Mouse (Mus musculus) forebrain, embryonic 11.5 days (tissue): Measurements from ENCODE around the gene H2-M10.6. TPM values are rescaled to one million over a fixed set of nuclear protein-coding genes. Genes with fewer than 3 reads are reported as not detected.

Experiments
- ATAC-seq: fragments of 200-750 bp; cut with Nextera tagmentation; replicated peaks from 2 replicates; pipeline ENCODE4 v1.8.0; 2017; ENCODE audit warnings: moderate TSS enrichment; ENCODE audit not compliant: low FRiP score
- DNase-seq: peaks from one replicate; pipeline ENCODE4 v3.0.0-alpha.2; 2017; ENCODE audit warnings: low spot score
- H3K27ac ChIP-seq: fragments of 300-500 bp; sonication (generic); 2 replicates; pipeline ENCODE4 v1.5.1; 2014; ENCODE audit warnings: low read depth, low read length
- H3K27me3 ChIP-seq: fragments of 300-500 bp; sonication (generic); 2 replicates; pipeline ENCODE4 v1.6.1; 2014; ENCODE audit warnings: mild to moderate bottlenecking, low read length, mixed read lengths; ENCODE audit not compliant: control insufficient read depth, insufficient read depth
- H3K36me3 ChIP-seq: fragments of 300-500 bp; sonication (generic); 2 replicates; pipeline ENCODE4 v1.6.1; 2014; ENCODE audit warnings: mild to moderate bottlenecking, low read length, moderate library complexity, mixed read lengths; ENCODE audit not compliant: control insufficient read depth, insufficient read depth
- H3K4me1 ChIP-seq: fragments of 300-500 bp; sonication (generic); replicated peaks from 2 replicates; pipeline ENCODE4 v1.6.1; 2014; ENCODE audit warnings: low read length, mixed read lengths; ENCODE audit not compliant: control insufficient read depth, insufficient read depth
- H3K4me2 ChIP-seq: fragments of 300-500 bp; sonication (generic); 2 replicates; pipeline ENCODE4 v1.6.1; 2014; ENCODE audit warnings: low read depth, mild to moderate bottlenecking, low read length, moderate library complexity, mixed read lengths; ENCODE audit not compliant: severe bottlenecking
- H3K4me3 ChIP-seq: fragments of 300-500 bp; sonication (generic); 2 replicates; pipeline ENCODE4 v1.5.1; 2014; ENCODE audit warnings: low read depth, low read length
- H3K9ac ChIP-seq: fragments of 300-500 bp; sonication (generic); 2 replicates; pipeline ENCODE4 v1.6.1; 2014; ENCODE audit warnings: low read length
- H3K9me3 ChIP-seq: fragments of 300-500 bp; sonication (generic); 2 replicates; pipeline ENCODE4 v1.6.1; 2016; ENCODE audit warnings: low read length, mixed read lengths; ENCODE audit not compliant: control insufficient read depth
- WGBS: fragments of 180-500 bp; shearing (Covaris S2); extraction: QIAGEN DNeasy Blood & Tissue Kit; methylation state at CpG from one replicate; pipeline ENCODE4 v1.1.7; 2014; 5-methylcytosine and 5-hydroxymethylcytosine counted together
- polyA plus RNA-seq: library from polyadenylated mRNA; unstranded; fragments of >200 nt; fragmentation: Nextera tagmentation; extraction: Ambion mirVana; gene quantifications from 2 replicates; pipeline ENCODE4 v1.2.1, GENCODE M21; 2014

H2-M10.6 gene
- polyA plus RNA-seq, 1 experiment from 2014 or later, result not detected

DNA sequence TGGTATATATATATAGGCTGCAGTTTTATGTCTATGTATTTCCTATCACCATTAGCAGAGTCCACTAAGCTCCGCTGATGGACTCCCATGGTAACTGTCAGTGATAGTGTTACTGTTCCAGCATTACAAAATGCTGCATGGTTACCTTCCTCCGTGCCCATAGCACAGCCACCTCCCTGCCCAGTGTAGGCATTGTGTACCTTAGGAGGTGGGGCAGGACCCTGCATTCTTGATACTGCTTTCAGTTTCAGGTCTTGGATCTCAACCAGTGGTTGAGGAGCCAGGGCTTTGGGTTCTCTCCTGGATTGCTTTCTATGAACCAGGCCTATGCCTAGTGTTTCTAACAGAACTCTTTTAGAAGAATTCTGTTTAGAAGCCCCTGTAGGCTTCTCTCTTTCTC, 38.0 kb downstream of the H2-M10.6 start:
- Histone ChIP-seq H3K4me3 (no peak overlapping the region), H3K27me3 (no peaks in the 10 kb centered on the region), H3K27ac (no peak overlapping the region), H3K36me3 (peaks cover 7% of the 10 kb centered on the region; the same call in 1 of the 2 replicates), H3K9ac (no peak overlapping the region), H3K4me2 (no peak overlapping the region), H3K4me1 (no peaks in the 10 kb centered on the region), H3K9me3 (no peaks in the 10 kb centered on the region)
- ATAC-seq (no peak), DNase-seq (no peak)
- WGBS, result 93% methylated on average over 2 of the region's 2 CpGs

DNA sequence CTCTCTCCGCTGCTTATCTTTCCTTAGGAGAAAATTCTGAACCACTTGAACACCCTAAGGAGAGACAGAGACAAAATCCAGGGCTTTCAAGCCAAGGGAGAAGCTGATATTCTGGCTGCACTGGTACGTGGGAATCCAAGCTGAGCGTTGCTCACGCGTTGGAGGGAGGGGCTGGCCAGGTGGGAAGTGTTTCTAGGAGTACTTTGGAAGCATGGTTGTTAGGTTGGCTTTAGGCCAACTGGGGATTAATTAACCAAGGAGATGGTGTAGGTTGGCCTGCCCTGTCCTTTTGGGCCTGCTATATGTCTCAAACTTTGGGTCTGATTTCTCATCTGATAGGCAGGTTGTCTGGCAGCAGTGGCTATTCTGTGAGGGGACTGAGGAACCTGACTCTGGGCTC, 39.2 kb downstream of the H2-M10.6 start:
- DNase-seq (no peak), ATAC-seq (no peak)
- Histone ChIP-seq H3K9me3 (no peaks in the 10 kb centered on the region), H3K27ac (no peak overlapping the region), H3K27me3 (no peaks in the 10 kb centered on the region), H3K9ac (no peak overlapping the region), H3K4me3 (no peak overlapping the region), H3K36me3 (peaks cover 7% of the 10 kb centered on the region; the same call in 1 of the 2 replicates), H3K4me1 (no peaks in the 10 kb centered on the region), H3K4me2 (no peak overlapping the region)
- WGBS, result 93% methylated on average over 5 of the region's 5 CpGs

DNA sequence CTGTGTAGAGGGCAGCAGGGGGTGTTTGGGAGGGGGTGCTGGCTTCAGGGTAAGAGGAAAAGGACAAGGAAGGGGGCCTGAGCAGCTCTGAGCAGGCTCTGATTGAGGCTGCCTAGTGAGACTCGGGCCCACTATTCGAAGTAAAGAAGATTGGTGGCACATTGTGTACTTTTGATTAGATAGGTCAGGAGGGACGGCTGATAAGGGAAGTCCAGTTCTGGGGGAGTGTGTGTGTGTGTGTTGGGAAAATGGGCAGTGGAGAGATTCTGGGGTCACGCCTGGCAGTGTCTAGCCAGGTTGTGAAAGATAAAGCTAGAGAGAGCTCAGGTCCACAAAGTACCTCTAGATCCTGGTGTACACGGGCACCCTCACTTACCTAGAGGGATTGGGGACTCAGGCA, 39.7 kb downstream of the H2-M10.6 start:
- H3K9ac ChIP-seq, result no peak overlapping the region
- H3K36me3 ChIP-seq, result peaks cover 7% of the 10 kb centered on the region; the same call in 1 of the 2 replicates
- no peak overlapping the region for H3K4me2 ChIP-seq
- H3K4me3 ChIP-seq, result no peak overlapping the region
- H3K4me1 ChIP-seq, result no peaks in the 10 kb centered on the region
- ATAC-seq, result no peak
- H3K27me3 ChIP-seq, result no peaks in the 10 kb centered on the region
- H3K27ac ChIP-seq, result no peak overlapping the region
- no peaks in the 10 kb centered on the region for H3K9me3 ChIP-seq
- DNase-seq, result no peak
- 94% methylated on average over 5 of the region's 5 CpGs for WGBS

DNA sequence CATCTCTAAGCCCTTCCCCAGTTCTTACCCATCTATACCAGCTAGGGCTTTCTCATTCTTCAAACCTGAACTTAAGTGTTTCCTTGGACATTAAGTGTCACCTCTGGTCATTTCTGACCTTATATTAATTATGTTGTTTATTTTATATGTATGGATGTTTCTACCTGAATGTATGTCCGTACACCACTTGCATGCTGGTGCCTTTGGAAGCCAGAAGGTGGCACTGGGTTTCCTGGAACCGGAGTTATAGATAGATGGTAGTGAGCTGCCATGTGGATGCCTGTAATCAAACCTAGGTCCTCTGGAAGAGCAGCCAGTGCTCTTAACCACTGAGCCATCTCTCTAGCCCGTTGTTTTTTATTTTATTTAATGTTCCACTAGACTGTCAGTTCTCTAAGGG, 43.5 kb downstream of the H2-M10.6 start:
- no peak for ATAC-seq
- H3K4me2 ChIP-seq, result no peak overlapping the region
- no peaks in the 10 kb centered on the region for H3K9me3 ChIP-seq
- no peaks in the 10 kb centered on the region for H3K27me3 ChIP-seq
- H3K4me1 ChIP-seq, result no peaks in the 10 kb centered on the region
- WGBS, result 87% methylated on average over 3 of the region's 3 CpGs
- no peak overlapping the region for H3K4me3 ChIP-seq
- no peak overlapping the region for H3K9ac ChIP-seq
- H3K36me3 ChIP-seq, result peaks cover 7% of the 10 kb centered on the region; the same call in 1 of the 2 replicates
- no peak overlapping the region for H3K27ac ChIP-seq
- DNase-seq, result no peak

DNA sequence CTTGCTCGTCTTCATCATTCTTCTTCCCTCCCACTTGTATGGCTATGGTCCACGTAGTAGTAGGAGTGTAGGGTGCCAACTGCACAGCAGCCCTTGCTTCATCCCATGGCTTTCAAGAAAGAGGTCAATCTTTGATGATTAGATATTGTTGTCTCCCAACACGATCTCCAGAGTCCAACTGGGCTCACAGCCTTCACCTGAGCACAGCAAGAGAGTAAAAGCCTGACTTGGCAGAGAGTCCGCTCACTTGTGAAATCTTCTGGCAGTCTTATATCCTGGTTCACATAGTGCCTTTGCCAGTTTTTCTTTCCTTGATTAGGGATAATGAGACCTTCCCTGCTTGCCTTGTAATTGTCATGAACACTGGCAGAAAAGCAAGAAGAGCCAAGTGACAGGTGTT, 44.3 kb downstream of the H2-M10.6 start:
- no peak for DNase-seq
- peaks cover 3% of the 10 kb centered on the region; the same call in 1 of the 2 replicates for H3K36me3 ChIP-seq
- 91% methylated on average over 4 of the region's 4 CpGs for WGBS

DNA sequence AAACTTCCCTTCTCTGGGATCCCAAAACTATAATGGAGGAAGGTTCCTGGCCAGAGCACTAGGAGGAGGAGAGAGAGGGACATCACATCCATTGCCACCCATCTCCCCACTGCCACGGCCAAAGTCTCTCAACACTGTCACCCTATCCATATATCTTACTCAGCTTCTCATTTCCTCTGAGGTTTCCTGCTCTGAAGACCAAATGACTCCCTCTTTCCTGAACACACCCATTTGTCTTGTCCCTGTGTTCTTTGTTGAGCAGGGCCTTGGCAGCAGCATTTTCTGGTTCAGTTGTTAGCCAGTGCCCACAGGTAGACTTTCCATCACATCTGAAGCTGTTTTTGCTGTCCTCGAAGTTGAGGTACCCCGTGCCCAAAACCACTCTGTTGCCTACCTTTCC, 46.2 kb downstream of the H2-M10.6 start:
- no peaks in the 10 kb centered on the region for H3K4me1 ChIP-seq
- 98% methylated on average over 3 of the region's 3 CpGs for WGBS
- DNase-seq, result no peak
- H3K9me3 ChIP-seq, result no peaks in the 10 kb centered on the region
- H3K27ac ChIP-seq, result no peak overlapping the region
- H3K4me2 ChIP-seq, result no peak overlapping the region
- ATAC-seq, result no peak
- no peaks in the 10 kb centered on the region for H3K27me3 ChIP-seq
- H3K9ac ChIP-seq, result no peak overlapping the region
- no peak overlapping the region for H3K4me3 ChIP-seq
- H3K36me3 ChIP-seq, result no peaks in the 10 kb centered on the region; the same call in 1 of the 2 replicates

More for the DNA sequence above, 44.3 kb downstream of the H2-M10.6 start:
- Histone ChIP-seq H3K27ac (no peak overlapping the region), H3K4me2 (no peak overlapping the region), H3K9me3 (no peaks in the 10 kb centered on the region), H3K4me1 (no peaks in the 10 kb centered on the region), H3K9ac (no peak overlapping the region), H3K4me3 (no peak overlapping the region), H3K27me3 (no peaks in the 10 kb centered on the region)
- ATAC-seq, result no peak

DNA sequence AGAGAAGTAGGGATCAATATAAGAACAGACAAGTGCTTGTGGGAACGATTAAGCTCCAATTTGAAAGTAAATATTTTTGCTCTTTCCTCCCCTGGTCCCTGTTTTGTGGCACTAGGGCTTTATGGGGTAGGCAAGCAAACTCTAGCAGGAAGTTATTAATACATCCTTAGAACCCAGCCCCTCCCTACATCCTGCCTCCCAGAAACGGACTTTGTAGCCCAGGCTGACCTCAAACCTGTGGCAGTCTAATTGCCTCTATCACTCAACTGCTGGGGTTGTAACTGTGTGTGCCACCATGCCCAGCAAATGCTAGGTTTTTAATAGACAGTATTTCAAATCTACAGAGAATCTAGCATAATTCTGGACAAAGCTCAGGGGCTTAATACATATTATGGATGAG, 49.7 kb downstream of the H2-M10.6 start:
- H3K9ac ChIP-seq, result no peak overlapping the region
- H3K4me3 ChIP-seq, result no peak overlapping the region

More for the DNA sequence above, 49.7 kb downstream of the H2-M10.6 start:
- Histone ChIP-seq H3K27me3 (peaks cover 2% of the 10 kb centered on the region), H3K4me2 (no peak overlapping the region), H3K36me3 (no peaks in the 10 kb centered on the region; the same call in 1 of the 2 replicates), H3K9me3 (no peaks in the 10 kb centered on the region), H3K27ac (no peak overlapping the region), H3K4me1 (no peaks in the 10 kb centered on the region; the same call in 1 of the 2 replicates)
- WGBS, result 77% methylated on average over 2 of the region's 2 CpGs
- DNase-seq (no peak), ATAC-seq (no peak)

Other genes with a start within 250 kb of the H2-M10.6 start
- gene H2-M9, start 169.5 kb upstream of the H2-M10.6 start, polyA plus RNA-seq, result not detected in 2 replicates
- gene H2-M1, start 140.0 kb upstream of the H2-M10.6 start, polyA plus RNA-seq, result not detected in 2 replicates
- not detected in 2 replicates for gene H2-M10.5, start 39.3 kb upstream of the H2-M10.6 start, polyA plus RNA-seq
- gene Trim26, start 25.0 kb downstream of the H2-M10.6 start, polyA plus RNA-seq, result 30.9 and 31.7 TPM in 2 replicates
- 0.20 and 0.35 TPM in 2 replicates for gene Trim15, start 55.0 kb downstream of the H2-M10.6 start, polyA plus RNA-seq
- gene Trim10, start 57.4 kb downstream of the H2-M10.6 start, polyA plus RNA-seq, result 7.4 and 8.4 TPM in 2 replicates
- not detected in 2 replicates for gene Trim40, start 78.0 kb downstream of the H2-M10.6 start, polyA plus RNA-seq
- gene Trim31, start 85.9 kb downstream of the H2-M10.6 start, polyA plus RNA-seq, result not detected in 2 replicates
- 0.33 and 0.44 TPM in 2 replicates for gene Rnf39, start 130.7 kb downstream of the H2-M10.6 start, polyA plus RNA-seq
- gene Ppp1r11, start 139.6 kb downstream of the H2-M10.6 start, polyA plus RNA-seq, result 142 and 149 TPM in 2 replicates
- gene Znrd1, start 146.4 kb downstream of the H2-M10.6 start, polyA plus RNA-seq, result 83.2 and 86.6 TPM in 2 replicates
- 10.2 and 10.5 TPM in 2 replicates for gene Znrd1as, start 146.4 kb downstream of the H2-M10.6 start, polyA plus RNA-seq
- gene 2410137M14Rik, start 169.1 kb downstream of the H2-M10.6 start, polyA plus RNA-seq, result not detected in 2 replicates
- 0.73 and 1.1 TPM in 2 replicates for gene H2-M5, start 177.4 kb downstream of the H2-M10.6 start, polyA plus RNA-seq
- gene Zfp57, start 189.0 kb downstream of the H2-M10.6 start, polyA plus RNA-seq, result 130 and 142 TPM in 2 replicates
- 0.39 TPM in 1 of 2 replicates, not detected in the other for gene Mog, start 211.2 kb downstream of the H2-M10.6 start, polyA plus RNA-seq
- gene Gabbr1, start 233.8 kb downstream of the H2-M10.6 start, polyA plus RNA-seq, result 19.7 and 21.8 TPM in 2 replicates